Mouse (Mus musculus) myocyte (in vitro differentiated cells): Measurements from ENCODE around the gene Nadk2. TPM values are rescaled to one million over a fixed set of nuclear protein-coding genes. Genes with fewer than 3 reads are reported as not detected.

Experiments
- H3K27me3 ChIP-seq: one replicate; pipeline ENCODE4 v1.6.1; 2011; ENCODE audit not compliant: control insufficient read depth, insufficient read depth, insufficient read length
- H3K36me3 ChIP-seq: one replicate; pipeline ENCODE4 v1.6.1; 2011; ENCODE audit not compliant: control insufficient read depth, insufficient read depth
- H3K4me2 ChIP-seq: one replicate; pipeline ENCODE4 v1.6.1; 2011; ENCODE audit warnings: low read depth, control low read depth
- H3K4me3 ChIP-seq: one replicate; pipeline ENCODE4 v1.5.1; 2011; ENCODE audit warnings: mild to moderate bottlenecking, control low read depth, moderate library complexity
- H3K79me2 ChIP-seq: one replicate; pipeline ENCODE4 v1.6.1; 2011; ENCODE audit not compliant: control insufficient read depth, insufficient read depth
- H3ac ChIP-seq: one replicate; pipeline ENCODE4 v1.6.1; 2011; ENCODE audit not compliant: control insufficient read depth, insufficient read length
- CEBPB ChIP-seq: IDR thresholded peaks from 2 replicates; pipeline ENCODE4 v1.6.1; 2011; ENCODE audit warnings: mild to moderate bottlenecking, moderate library complexity; ENCODE audit not compliant: poor library complexity, insufficient read depth, severe bottlenecking
- E2F4 ChIP-seq: IDR thresholded peaks from one replicate; pipeline ENCODE4 v1.6.1; 2011; ENCODE audit warnings: mild to moderate bottlenecking, control low read depth, moderate library complexity; ENCODE audit not compliant: insufficient read depth
- MAX ChIP-seq: IDR thresholded peaks from one replicate; pipeline ENCODE4 v1.6.1; 2011; ENCODE audit warnings: low read depth, mild to moderate bottlenecking, control low read depth
- MYOD1 ChIP-seq, 3 experiments: IDR thresholded peaks; one replicate each; pipeline ENCODE4 v1.6.1; 2011; ENCODE audit warnings: control low read depth in 2 of 3, low read depth in 2 of 3, mild to moderate bottlenecking in 2 of 3, moderate library complexity in 1 of 3; ENCODE audit not compliant: insufficient read length in 2 of 3, control insufficient read depth in 1 of 3
- MYOG ChIP-seq, 3 experiments: IDR thresholded peaks; one replicate each; pipeline ENCODE4 v1.6.1; 2011; ENCODE audit warnings: control low read depth in 2 of 3, low read depth in 2 of 3, mild to moderate bottlenecking in 2 of 3; ENCODE audit not compliant: insufficient read length in 2 of 3, control insufficient read depth in 1 of 3, insufficient read depth in 1 of 3
- POLR2A ChIP-seq: IDR thresholded peaks from one replicate; pipeline ENCODE4 v1.6.1; 2011; ENCODE audit warnings: low read depth, mild to moderate bottlenecking, control low read depth, moderate library complexity; ENCODE audit not compliant: insufficient read length
- POLR2AphosphoS2 ChIP-seq: IDR thresholded peaks from one replicate; pipeline ENCODE4 v1.6.1; 2011; ENCODE audit warnings: low read depth, control low read depth; ENCODE audit not compliant: insufficient read length
- REST ChIP-seq: IDR thresholded peaks from one replicate; pipeline ENCODE4 v1.6.1; 2011; ENCODE audit warnings: mild to moderate bottlenecking, control low read depth, moderate library complexity; ENCODE audit not compliant: insufficient read depth, insufficient read length
- SRF ChIP-seq: IDR thresholded peaks from one replicate; pipeline ENCODE4 v1.6.1; 2011; ENCODE audit warnings: low read depth; ENCODE audit not compliant: control insufficient read depth, insufficient read length
- TCF12 ChIP-seq: IDR thresholded peaks from one replicate; pipeline ENCODE4 v1.6.1; 2011; ENCODE audit warnings: mild to moderate bottlenecking, control low read depth; ENCODE audit not compliant: poor library complexity, insufficient read depth, severe bottlenecking
- TCF3 ChIP-seq: IDR thresholded peaks from one replicate; pipeline ENCODE4 v1.6.1; 2011; ENCODE audit warnings: low read depth, control low read depth; ENCODE audit not compliant: insufficient read length
- USF1 ChIP-seq: IDR thresholded peaks from one replicate; pipeline ENCODE4 v1.6.1; 2011; ENCODE audit warnings: low read depth, mild to moderate bottlenecking, control low read depth, moderate library complexity
- polyA plus RNA-seq: library from polyadenylated mRNA; unstranded; fragments of >200 nt; fragmentation: generic; extraction: Trizol; gene quantifications from one replicate; pipeline ENCODE4 v1.2.1, GENCODE M21; 2012; ENCODE audit warnings: missing spikeins

Gene Nadk2
- polyA plus RNA-seq, 1 experiment = 6.3 TPM

GRCm38 (mm10) chr15:9140684-9141171, 69.7 kb downstream of the Nadk2 start:
- Histone ChIP-seq H3K4me2 (peak overlapping the region; percentile 96), H3K27me3 (no peaks in the 10 kb centered on the region), H3ac (peak overlapping the region; percentile 30), H3K4me3 (peak overlapping the region; percentile 52), H3K79me2 (peaks cover 58% of the 10 kb centered on the region), H3K36me3 (peaks cover 23% of the 10 kb centered on the region)
- TF ChIP-seq TCF3 = no peak
- no peak for TF ChIP-seq CEBPB
- no peak for TF ChIP-seq POLR2AphosphoS2

GRCm38 (mm10) chr15:9155325-9155724, 84.3 kb downstream of the Nadk2 start, which contains the start of gene Skp2:
Gene Skp2, minus strand, starts transcription at chr15:9155425.
- no peaks in the 10 kb centered on the region for H3K79me2 ChIP-seq
- no peak within 1 kb of the TSS for H3ac ChIP-seq
- peaks cover 35% of the 10 kb centered on the region for H3K36me3 ChIP-seq
- no peak within 1 kb of the TSS for H3K4me3 ChIP-seq
- TF ChIP-seq USF1 (no peak), TCF3 (no peak), MYOD1 (IDR thresholded peaks at IDR 0.05; ENCODE audit: control insufficient read depth in 1 of 3, insufficient read length in 2 of 3, low read depth in 2 of 3) (no peak), POLR2A (no peak), TCF12 (no peak), SRF (no peak), REST (no peak), MAX (no peak), E2F4 (no peak), CEBPB (no peak), MYOG (IDR thresholded peaks at IDR 0.05; ENCODE audit: control insufficient read depth in 1 of 3, insufficient read depth in 1 of 3, insufficient read length in 2 of 3, low read depth in 2 of 3) (no peak)
- H3K4me2 ChIP-seq = no peak within 1 kb of the TSS
- no peaks in the 10 kb centered on the region for H3K27me3 ChIP-seq

Other genes with a start within 250 kb of the Nadk2 start
- gene Ranbp3l, start 103.3 kb upstream of the Nadk2 start, polyA plus RNA-seq = not detected
- 4.7 TPM for gene Lmbrd2, start 69.3 kb downstream of the Nadk2 start, polyA plus RNA-seq
- gene Skp2, start 84.2 kb downstream of the Nadk2 start, polyA plus RNA-seq = 5.0 TPM
- not detected for gene Ugt3a1, start 205.6 kb downstream of the Nadk2 start, polyA plus RNA-seq